ENCODE assay signal across 8 mouse cellular contexts in genomic region chr11:112620916-112621315, GRCm38 (mm10).
DNase-seq lines count a peak whose midpoint lies in the region; ATAC-seq lines count a peak whose summit lies in the region.

No protein-coding gene starts in this region.

- H3K9me3 ChIP-seq in kidney, embryonic 15.5 days (replicated peaks): no peaks in the 10 kb centered on the region
- no peaks in the 10 kb centered on the region for H3K9me3 ChIP-seq in embryonic facial prominence, embryonic 10.5 days
- no peaks in the 10 kb centered on the region for H3K9me3 ChIP-seq in intestine, embryonic 15.5 days

- H3K27ac ChIP-seq in kidney, embryonic 15.5 days: peak overlapping the region; percentile 24; the same call in 1 of the 2 replicates
- peak overlapping the region; percentile 66 for H3K27ac ChIP-seq in embryonic facial prominence, embryonic 10.5 days (replicated peaks)
- no peak overlapping the region for H3K27ac ChIP-seq in intestine, embryonic 15.5 days

- 10% methylated on average over 12 of the region's 12 CpGs for WGBS in kidney, embryonic 15.5 days
- 22% methylated on average over 12 of the region's 12 CpGs for WGBS in embryonic facial prominence, embryonic 10.5 days
- 13% methylated on average over 12 of the region's 12 CpGs for WGBS in intestine, embryonic 15.5 days

- peak; percentile 79 for ATAC-seq in kidney, embryonic 15.5 days (replicated peaks; ENCODE audit: low FRiP score)
- peak; percentile 43; the same call in 1 of the 2 replicates for ATAC-seq in intestine, embryonic 15.5 days
- ATAC-seq in inflammation-experienced regulatory T-cells, adult 6 months: no peak

- H3K36me3 ChIP-seq in kidney, embryonic 15.5 days: no peaks in the 10 kb centered on the region
- H3K36me3 ChIP-seq in embryonic facial prominence, embryonic 10.5 days (replicated peaks): no peaks in the 10 kb centered on the region
- H3K36me3 ChIP-seq in intestine, embryonic 15.5 days: no peaks in the 10 kb centered on the region

- H3K27me3 ChIP-seq in kidney, embryonic 15.5 days: no peaks in the 10 kb centered on the region
- peaks cover 15% of the 10 kb centered on the region; the same call in 1 of the 2 replicates for H3K27me3 ChIP-seq in embryonic facial prominence, embryonic 10.5 days (replicated peaks; ENCODE audit: low read depth, poor library complexity, severe bottlenecking)
- no peaks in the 10 kb centered on the region for H3K27me3 ChIP-seq in intestine, embryonic 15.5 days (replicated peaks)

- H3K9ac ChIP-seq in kidney, embryonic 15.5 days: no peak overlapping the region
- 0 out of 2 replicates have a peak overlapping the region, but pooled peaks have one; percentile 10 for H3K9ac ChIP-seq in intestine, embryonic 15.5 days

- peaks cover 21% of the 10 kb centered on the region for H3K4me1 ChIP-seq in kidney, embryonic 15.5 days
- peaks cover 29% of the 10 kb centered on the region for H3K4me1 ChIP-seq in embryonic facial prominence, embryonic 10.5 days
- peaks cover 5% of the 10 kb centered on the region for H3K4me1 ChIP-seq in intestine, embryonic 15.5 days (replicated peaks)

- no peak for DNase-seq in kidney, adult 9 months
- DNase-seq in embryonic facial prominence, embryonic 10.5 days (ENCODE audit: low spot score): peak; percentile 33
- peak; percentile 97 for DNase-seq in heart, adult 11 months
- DNase-seq in lung, postnatal 14 days: peak; percentile 27
- DNase-seq in right cerebral cortex, postnatal 10 days (ENCODE audit: low spot score in 2 of 2): peak; percentile 50 to 62

- H3K4me3 ChIP-seq in kidney, embryonic 15.5 days (replicated peaks): peak overlapping the region; percentile 18
- no peak overlapping the region for H3K4me3 ChIP-seq in embryonic facial prominence, embryonic 10.5 days
- no peak overlapping the region; the same call in 1 of the 2 replicates for H3K4me3 ChIP-seq in intestine, embryonic 15.5 days (replicated peaks)

- peak overlapping the region; percentile 51 for H3K4me2 ChIP-seq in kidney, embryonic 15.5 days
- peak overlapping the region; percentile 43 for H3K4me2 ChIP-seq in intestine, embryonic 15.5 days (replicated peaks)
